Mouse (Mus musculus) spleen, adult 2 months (tissue): ENCODE measurements at regions not wholly inside any gene's neighbourhood (a gene's known extent, or its start where the extent isn't known, plus 50 kb on each side); places are given as distances from the start of the nearest gene placed in this dataset.

Experiments used
- CTCF ChIP-seq: fragments of 200-500 bp; IDR thresholded peaks from 2 replicates; pipeline ENCODE4 v1.5.1; 2011; ENCODE audit warnings: mild to moderate bottlenecking, inconsistent platforms; ENCODE audit not compliant: insufficient read depth, insufficient read length, insufficient replicate concordance; ENCODE audit errors: extremely low read depth
- POLR2A ChIP-seq: fragments of 200-500 bp; IDR thresholded peaks from 2 replicates; pipeline ENCODE4 v1.6.1; 2011; ENCODE audit warnings: low read depth, low read length, inconsistent platforms

- TF ChIP-seq POLR2A (no peak), CTCF (no peak)
Observed at GRCm38 (mm10) chr3:149503992-149504391, 513.6 kb upstream of the Adgrl2 start.
